Mouse (Mus musculus) small intestine, adult 10 weeks (tissue): ENCODE data around the gene Erv3. TPM values are rescaled to one million over a fixed set of nuclear protein-coding genes. Genes with fewer than 3 reads are reported as not detected.

Experiments used
- polyA plus RNA-seq: library from polyadenylated mRNA; stranded (reverse); fragments of 350-450 nt; fragmentation: Illumina TruSeq; extraction: RNeasy Lipid Tissue Mini Kit (QIAGEN cat#74804); gene quantifications from one replicate; pipeline ENCODE4 v1.2.3, GENCODE M21; 2014; ENCODE audit warnings: low replicate concordance

Gene Erv3
- polyA plus RNA-seq: not detected

DNA sequence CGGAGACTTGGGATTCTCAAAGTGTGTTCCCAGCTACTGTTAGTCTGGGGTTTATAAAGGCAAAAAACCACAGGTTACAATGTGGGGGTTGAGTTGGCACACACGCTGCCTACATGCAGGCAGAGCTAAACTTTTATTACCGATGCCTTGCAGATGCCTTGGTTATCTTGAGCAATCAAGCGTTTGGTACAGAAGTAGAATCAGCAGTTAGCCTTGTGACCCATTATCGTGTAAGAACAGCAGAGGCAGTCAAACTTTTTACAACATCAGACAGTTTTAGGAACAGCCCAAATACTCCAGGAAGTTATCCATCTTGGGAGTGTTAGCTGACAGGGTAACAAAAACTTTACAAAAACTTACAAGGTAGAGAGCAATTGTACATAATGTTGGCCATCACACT is at the start of gene Erv3:
Erv3 (minus strand) TSS at position 27 of the 400 bp plus-strand sequence.

Other genes starting within 250 kb of the Erv3 start
- gene Prnp, start 50.2 kb upstream of the Erv3 start, polyA plus RNA-seq: 28.9 TPM
- not detected for gene Prn, start 50.2 kb upstream of the Erv3 start, polyA plus RNA-seq
- 1.1 TPM for gene Prnd, start 91.1 kb upstream of the Erv3 start, polyA plus RNA-seq
- gene Rassf2, start 170.5 kb upstream of the Erv3 start, polyA plus RNA-seq: 2.5 TPM